Mouse (Mus musculus) B cell, adult 67 days (primary cell): ENCODE data around the gene Tspan17. TPM values are rescaled to one million over a fixed set of nuclear protein-coding genes. Genes with fewer than 3 reads are reported as not detected.

Source experiments
- total RNA-seq, 2 experiments: library from RNA; stranded (reverse); gene quantifications; 4 replicates each; pipeline ENCODE4 v1.2.4; 2023

The Tspan17 gene
- 1 to 10 TPM; 7.6 to 8.8 TPM for total RNA-seq

GRCm38 (mm10) chr13:54788740-54789560, at the start of gene Tspan17:
TSS of gene Tspan17 (plus strand) at chr13:54789377.

DNA sequence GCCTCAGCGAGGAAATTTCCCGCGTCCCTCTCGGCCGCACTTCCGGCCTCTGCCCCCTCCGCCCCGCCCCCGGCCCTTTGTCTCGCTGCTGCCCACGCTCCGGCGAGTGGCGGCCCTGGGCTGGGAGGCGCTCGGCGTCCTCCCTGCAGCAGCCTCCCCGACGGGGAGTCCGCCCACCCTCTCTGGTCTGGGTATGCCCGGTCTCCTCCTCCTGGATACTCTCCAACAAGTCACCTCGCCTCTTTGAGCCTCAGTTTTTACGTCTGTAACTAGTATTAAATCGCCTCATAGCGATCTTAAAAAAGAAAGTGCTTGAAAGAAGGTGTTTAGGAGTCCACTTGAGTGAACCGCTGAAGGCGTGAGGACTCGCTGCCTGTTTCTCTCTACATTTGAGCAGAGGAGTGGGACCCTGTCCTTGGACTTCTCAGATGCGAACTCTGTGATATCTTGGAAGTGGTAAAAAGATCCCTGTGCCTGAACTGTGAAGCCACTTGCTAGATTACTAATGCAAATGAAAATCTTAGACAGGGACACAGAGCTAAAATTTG, 39.2 kb upstream of the Tspan17 start, which contains the start of gene Gprin1:
TSS of gene Gprin1 (minus strand) at position 11 of the 548 bp plus-strand sequence.

DNA sequence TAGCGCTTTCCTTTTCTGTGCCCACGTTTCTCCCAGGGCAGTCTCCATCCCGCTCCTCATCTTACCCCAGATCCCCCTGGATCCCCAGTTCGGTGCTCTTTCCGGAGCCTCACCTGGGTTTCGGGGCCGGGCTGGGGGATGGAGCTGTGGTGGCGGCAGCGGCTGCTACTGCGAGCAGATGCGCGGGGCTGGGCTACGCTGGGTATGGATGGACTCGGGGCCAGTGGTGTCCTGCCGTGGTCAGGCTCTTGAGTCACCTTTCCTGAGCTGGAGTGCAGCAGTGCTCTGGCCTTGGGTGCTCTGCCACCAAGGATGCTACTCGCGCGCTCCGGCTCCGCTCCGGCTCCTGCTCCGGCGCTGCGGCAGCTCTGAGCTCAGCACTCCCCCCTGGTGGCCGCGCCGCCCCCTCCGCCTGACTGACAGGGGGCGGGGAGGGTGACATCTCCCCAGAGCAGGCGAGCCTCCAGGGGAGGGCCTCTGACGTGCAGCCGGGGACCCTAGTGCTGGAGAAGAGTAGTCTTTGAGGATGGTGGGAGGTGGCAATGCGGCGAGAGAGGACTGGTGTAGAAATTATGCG, 22.9 kb upstream of the Tspan17 start, which contains the start of gene Sncb:
TSS of gene Sncb (minus strand) at position 404 of the 577 bp plus-strand sequence.

GRCm38 (mm10) chr13:54783698-54784097, 5.5 kb upstream of the Tspan17 start, which contains the start of gene Eif4e1b:
TSS of gene Eif4e1b (plus strand) at chr13:54783998.

Other genes with a start within 250 kb of the Tspan17 start
- 10 to 100 TPM; 37.8 to 44.3 TPM for gene 4833439L19Rik, start 223.9 kb upstream of the Tspan17 start, total RNA-seq
- 10 to 100 TPM; 11.8 to 12.7 TPM for gene Arl10, start 214.4 kb upstream of the Tspan17 start, total RNA-seq
- gene Nop16, start 199.3 kb upstream of the Tspan17 start, total RNA-seq, result 10 to 100 TPM; 17.5 to 23.9 TPM
- 10 to 100 TPM; 56.7 to 59.0 TPM for gene Higd2a, start 199.2 kb upstream of the Tspan17 start, total RNA-seq
- gene Cltb, start 178.0 kb upstream of the Tspan17 start, total RNA-seq, result 10 to 100 TPM; 13.7 to 20.8 TPM
- gene Faf2, start 167.6 kb upstream of the Tspan17 start, total RNA-seq, result 10 to 100 TPM; 63.6 to 74.8 TPM
- gene Rnf44, start 95.5 kb upstream of the Tspan17 start, total RNA-seq, result 100 to 1,000 TPM; 265 to 275 TPM
- gene Cdhr2, start 87.9 kb upstream of the Tspan17 start, total RNA-seq, result not detected
- not detected for gene Gprin1, start 39.5 kb upstream of the Tspan17 start, total RNA-seq
- not detected for gene Sncb, start 22.8 kb upstream of the Tspan17 start, total RNA-seq
- gene Eif4e1b, start 5.4 kb upstream of the Tspan17 start, total RNA-seq, result not detected
- gene Unc5a, start 160.0 kb downstream of the Tspan17 start, total RNA-seq, result 1 to 10 TPM in 1 of 2 experiments, not detected in 1; 1.8 TPM
- gene Hk3, start 232.0 kb downstream of the Tspan17 start, total RNA-seq, result 1 to 10 TPM in 1 of 2 experiments, under 1 TPM in 1; 0.89 to 1.8 TPM